Mouse (Mus musculus): ENCODE results near the gene Pcgf5.
A peak's percentile ranks its signal among the peaks of the same experiment; 100 is the strongest.

Pcgf5 gene

DNA sequence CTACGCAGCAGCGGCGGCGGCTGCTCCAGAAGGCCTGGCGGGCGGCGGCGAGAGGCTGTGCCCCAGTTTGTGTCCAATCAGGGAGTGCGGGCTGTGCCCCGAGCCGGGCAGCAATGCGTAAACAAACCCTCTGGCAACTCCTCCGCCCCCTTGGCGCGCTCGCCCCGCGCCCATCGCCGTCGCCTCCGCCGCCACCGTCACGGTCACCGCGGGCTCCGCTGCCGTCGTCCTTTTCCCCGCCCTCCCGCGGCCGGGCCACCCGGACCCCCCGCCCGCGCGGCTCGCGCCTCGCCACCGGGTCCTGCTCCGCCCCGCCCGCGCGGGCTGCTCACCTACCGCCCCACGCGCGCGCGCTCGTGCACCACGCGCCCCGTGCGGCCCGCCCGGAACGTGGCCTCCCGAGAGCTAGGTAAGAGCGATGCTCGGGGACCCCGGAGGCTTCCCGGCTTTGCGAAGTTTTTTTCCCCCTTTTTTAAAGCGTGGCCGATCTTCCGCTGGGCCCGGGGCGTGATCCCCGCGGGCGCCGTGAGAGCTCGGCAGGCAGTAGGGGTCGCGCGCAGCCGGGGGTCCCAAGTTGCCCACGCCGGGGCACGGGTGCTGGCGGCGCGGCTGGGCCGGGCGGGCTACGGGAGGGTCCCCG lies at the start of gene Pcgf5:
Gene Pcgf5 (plus strand): TSS at position 149 of the 640 bp plus-strand sequence.
- DNase-seq (ENCODE audit: low spot score), result no peak

DNA sequence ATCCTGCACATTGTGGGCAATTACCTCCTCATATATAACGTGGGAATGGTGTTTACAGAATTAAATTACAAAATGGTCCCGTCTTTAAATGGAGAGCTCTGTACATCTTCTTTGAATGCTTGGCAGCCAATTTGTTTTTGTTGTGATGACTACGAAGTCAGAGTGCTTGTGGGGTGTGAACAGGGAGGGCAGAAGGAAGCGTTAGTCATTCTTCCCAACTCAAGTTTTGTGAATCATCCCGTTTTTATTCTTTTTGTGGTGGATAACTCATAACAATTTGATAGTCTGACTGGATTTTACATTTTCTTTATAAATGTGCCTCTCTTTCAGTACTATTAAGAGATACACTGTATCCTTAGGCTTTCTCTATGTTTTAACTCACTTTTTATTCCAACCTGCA lies 42.6 kb upstream of the Pcgf5 start:
- no peak for DNase-seq (ENCODE audit: low spot score)

GRCm38 (mm10) chr19:36314010-36314409 lies 34.1 kb upstream of the Pcgf5 start:
- no peak for DNase-seq (ENCODE audit: low spot score)

DNA sequence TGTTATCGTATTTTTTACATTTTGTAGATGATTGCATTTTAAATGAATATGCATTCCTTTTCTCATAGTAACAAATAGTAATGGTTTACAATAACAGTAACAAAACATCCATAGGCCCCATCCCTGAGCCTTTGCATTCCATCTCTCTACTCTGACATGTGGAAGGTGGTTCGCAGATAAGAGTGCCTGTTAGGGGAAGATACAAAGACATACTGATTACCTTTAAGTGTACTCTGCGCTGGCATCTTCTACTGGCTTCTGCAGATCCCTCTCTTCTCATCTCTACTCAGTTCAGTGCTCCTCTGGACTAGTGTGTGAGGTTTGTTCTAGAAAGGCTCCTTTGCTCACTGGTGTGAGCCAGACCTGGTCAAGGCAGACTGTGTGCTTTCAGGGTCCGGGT lies 28.4 kb upstream of the Pcgf5 start:
- peak; percentile 58 for DNase-seq (ENCODE audit: low spot score)

DNA sequence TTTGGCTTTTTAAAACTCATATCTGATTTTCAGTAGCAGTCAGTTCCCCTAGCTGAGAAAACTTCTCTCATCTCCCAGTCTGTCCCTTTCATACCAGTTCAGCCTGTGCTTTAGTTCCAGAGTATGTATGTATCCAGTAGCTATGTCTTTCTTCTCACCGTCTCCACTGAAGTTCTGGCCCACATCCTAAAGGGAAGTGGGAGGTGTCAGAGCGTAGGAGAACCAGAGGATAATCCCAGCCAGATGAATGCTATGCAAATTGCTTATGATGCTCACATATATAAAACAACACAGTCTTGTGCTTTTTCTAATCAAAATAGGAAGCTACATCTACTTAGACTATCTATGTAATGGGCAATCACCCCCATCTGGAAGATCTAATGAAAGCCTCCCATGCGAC lies 27.0 kb upstream of the Pcgf5 start:
- no peak for DNase-seq (ENCODE audit: low spot score)

DNA sequence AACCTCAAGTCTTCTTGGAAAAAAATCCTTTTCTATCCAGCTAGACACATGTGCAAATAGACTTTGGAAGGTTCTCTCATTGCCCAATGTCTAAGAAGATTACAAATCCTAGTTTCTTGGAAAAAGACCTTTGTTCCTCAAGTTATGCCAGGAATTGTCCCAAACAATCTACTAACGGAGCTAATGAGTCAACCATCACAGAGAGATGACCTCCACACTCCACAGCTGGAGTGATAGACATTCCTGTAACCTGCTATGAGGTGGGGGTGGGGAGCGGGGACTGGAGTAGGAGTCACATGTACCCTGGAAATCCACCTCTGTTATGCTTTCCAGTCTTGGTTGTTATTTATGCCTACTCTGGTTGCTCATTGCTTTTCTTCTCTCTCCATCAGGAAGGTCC lies 24.8 kb upstream of the Pcgf5 start:
- DNase-seq (ENCODE audit: low spot score), result no peak

DNA sequence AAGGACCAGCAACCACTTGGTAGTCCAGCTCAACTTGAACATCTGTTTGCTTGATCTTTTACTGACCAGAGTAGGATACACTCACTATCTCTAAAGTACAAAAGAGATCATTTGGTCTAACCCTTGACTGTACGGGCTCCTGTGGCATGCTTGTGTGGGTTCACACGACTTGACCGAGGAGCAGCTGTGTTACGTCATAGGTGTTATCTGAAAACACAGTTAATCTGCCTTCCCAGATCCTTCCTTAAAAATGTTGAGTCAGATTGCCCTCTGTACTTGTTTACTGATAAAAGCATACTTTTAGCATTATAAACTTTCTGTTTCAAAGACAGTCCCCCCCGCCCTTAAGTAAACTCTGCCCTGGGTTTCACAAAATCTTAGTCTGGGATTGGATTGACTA lies 19.4 kb upstream of the Pcgf5 start:
- no peak for DNase-seq (ENCODE audit: low spot score)

GRCm38 (mm10) chr19:36347376-36347775 lies 733 bp upstream of the Pcgf5 start:
- no peak for DNase-seq (ENCODE audit: low spot score)

DNA sequence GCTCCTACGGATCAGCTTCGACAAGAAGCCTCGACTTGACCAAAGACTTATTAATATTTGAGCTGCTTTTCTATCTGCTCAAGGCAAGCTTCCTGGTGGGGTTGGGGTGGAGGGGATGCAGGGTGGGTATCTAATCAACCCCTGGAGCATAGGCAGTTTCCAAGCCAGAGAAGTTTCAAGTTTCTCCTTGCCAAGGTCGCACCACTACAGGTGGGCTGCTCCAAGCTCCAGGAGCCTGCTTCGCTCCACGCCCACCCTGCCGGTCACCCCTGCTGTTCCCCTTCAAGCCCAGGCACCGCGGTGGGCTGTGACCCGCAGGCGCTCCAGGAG lies 313 bp upstream of the Pcgf5 start:
- DNase-seq (ENCODE audit: low spot score), result no peak

DNA sequence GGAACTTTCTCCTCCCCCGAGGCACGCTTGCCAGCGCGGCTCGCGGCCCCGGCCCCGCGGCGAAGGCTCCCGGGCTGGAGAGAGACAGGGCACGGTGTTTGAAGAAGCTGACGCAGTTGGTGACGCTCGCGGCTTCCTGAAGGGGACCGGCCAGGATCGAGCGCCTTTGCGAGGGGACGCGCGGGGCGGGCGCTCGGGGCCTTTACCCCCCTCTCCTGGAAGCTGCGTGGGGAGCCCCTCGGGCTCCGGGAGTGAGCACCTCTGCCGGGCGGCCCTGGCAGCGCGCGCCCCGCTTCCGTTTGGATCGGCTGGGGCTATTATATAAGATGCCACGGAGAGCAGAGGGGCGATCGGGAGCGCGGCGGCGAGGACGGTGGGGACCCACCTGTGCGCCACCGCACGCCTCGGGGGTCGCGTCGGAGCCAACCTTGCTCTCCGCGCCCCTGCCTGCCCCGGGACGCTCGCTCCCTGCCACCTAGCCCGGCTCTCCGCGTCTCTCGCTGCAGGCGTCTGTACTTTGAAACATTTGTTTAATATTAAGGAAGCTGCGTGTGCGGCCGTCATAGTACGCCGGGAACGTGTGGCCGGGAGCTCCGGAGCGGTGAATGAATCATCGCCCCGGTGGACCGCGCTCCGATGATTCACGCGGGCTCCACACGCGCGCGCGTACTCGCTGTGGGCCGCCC lies 835 bp downstream of the Pcgf5 start:
- no peak for DNase-seq (ENCODE audit: low spot score)

DNA sequence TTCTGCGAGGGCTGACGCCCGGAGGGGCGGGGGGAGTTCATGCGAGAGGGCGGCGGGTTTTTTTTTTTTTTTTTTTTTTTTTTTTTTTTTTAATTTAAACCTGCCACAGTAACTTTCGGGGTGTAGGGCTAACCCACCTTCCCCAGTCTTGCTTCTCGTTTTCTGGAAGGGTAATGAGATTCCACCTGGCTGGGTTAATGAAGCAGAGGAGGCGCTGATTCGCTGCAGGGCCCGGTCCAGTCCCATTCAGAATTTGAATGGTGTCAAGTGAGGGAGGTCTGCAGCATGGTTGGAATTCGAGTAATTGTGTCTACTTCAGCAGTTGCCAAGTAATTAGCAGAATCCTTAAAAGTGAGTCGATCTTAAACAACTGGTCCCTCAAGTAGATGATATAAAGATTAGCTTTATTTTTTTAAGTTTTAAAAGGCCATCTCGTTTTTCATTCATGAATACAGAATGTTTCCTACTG lies 1.4 kb downstream of the Pcgf5 start:
- no peak for DNase-seq (ENCODE audit: low spot score)

- no peak for DNase-seq (ENCODE audit: low spot score)
Measured at GRCm38 (mm10) chr19:36350181-36350580, 2.1 kb downstream of the Pcgf5 start.

- no peak for DNase-seq (ENCODE audit: low spot score)
Measured at GRCm38 (mm10) chr19:36350870-36351269, 2.8 kb downstream of the Pcgf5 start.

GRCm38 (mm10) chr19:36362541-36362940 lies 14.4 kb downstream of the Pcgf5 start:
- DNase-seq (ENCODE audit: low spot score), result no peak

DNA sequence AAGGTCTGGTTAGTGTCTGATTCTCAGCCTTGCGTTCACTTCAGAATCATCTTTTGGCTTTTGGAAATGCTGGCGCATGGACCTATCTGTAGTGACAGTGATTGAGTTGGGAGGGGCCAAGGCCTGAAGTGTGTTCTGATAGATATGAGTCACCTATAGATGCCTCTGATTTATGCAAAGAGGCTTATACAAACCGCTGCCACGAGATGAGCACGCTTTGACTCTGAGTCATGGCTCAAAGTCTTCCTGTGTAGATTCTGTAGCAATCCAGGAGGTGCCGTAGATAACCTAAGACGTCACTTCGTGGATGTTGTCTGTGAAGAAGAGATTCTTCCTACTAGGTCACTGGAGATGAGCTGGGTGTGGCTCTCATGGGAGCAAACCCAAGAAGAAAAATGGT lies 16.6 kb downstream of the Pcgf5 start:
- DNase-seq (ENCODE audit: low spot score), result no peak

DNA sequence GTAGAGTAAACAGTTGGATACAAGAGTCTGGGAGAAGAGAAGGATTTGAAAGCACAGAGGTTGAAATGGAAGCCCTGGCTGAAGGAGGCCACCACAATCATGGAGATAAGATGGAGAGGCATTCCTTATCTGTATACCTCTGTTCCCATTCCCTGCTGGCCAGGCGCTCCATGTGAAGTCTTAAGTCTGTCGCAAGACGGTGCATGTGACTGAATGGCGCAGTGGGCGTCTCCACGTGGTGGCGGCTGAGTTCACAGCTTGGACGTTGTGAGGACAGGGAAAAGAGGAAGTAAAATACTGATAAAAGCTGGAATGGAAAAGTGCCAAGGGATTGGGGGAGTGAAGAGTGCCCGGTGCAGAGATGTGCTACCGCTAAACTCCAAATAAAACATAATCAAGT lies 23.4 kb downstream of the Pcgf5 start:
- no peak for DNase-seq (ENCODE audit: low spot score)

DNA sequence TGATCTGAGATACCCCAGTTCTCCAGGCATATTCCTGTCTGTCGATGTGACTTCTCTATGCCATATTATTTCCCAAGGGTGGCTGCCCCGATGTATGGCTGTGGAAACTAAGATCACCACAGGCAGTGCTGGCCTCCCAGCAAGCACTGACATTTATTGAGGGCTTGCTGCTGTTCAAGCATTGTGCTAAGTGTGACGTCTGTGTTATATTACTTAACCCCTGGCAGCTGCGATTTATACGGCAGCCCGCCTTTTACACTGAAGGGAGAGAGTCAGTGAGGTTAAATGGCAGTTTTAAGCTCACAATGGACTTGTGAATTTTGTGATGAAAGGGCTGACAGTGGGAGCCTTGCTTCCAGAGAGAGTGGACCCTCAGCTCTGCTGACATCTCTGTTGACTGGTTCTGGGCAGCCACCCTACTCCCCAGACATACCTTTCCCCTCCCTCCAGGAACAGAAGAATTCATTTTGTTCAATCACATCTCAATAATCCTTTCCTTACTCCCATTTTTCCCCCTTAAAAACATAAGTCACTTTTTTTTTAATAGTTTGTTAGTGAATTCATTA lies 25.0 kb downstream of the Pcgf5 start:
- DNase-seq (ENCODE audit: low spot score), result no peak

DNA sequence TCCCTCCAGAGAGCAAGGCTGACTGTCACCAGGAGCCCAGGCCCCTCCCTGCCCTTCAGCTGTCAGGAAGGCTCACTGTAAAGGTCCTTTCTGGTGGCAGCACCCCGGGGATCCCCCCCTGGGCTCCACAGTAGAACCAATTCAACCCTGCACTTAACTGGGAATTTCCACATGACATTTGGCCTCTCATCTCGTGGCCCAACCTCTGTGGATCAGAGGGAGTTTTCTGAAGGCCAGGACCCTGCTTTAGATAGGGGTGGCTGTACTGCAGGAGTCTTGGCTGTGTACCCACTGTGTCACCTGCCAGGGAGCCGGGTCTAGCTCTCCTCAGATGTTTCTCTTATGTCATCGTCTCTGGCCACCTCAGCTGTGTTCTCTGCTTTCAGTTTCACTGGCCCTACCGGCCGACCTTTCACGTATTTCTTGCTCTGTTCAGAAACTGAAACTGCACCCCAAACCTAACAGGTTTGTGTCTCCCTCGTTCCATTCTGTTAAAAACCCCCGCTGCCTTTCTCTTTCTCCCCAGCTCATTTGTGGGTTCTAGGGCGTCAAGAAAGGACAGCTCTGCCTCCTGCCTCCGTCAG lies 27.2 kb downstream of the Pcgf5 start:
- no peak for DNase-seq (ENCODE audit: low spot score)

DNA sequence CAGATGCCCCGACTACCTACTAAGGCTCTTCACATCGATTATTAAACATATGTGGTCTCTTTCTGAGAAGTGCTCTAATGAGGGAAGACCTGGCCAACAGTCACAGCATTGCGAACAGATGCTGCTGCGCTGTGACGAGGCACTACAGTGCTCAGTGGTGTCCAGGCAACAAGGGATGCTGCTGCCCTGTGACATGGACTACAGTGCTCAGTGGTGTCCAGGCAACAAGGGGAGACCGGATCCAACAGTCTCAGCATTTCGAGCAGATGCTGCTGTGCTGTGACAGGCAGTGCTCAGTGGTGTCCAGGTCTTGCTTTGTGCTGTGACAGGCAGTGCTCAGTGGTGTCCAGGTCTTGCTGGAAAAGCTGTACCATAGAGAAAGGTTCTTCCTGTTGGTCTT lies 29.6 kb downstream of the Pcgf5 start:
- no peak for DNase-seq (ENCODE audit: low spot score)

GRCm38 (mm10) chr19:36378511-36379232 lies 30.6 kb downstream of the Pcgf5 start:
- no peak for DNase-seq (ENCODE audit: low spot score)

GRCm38 (mm10) chr19:36382901-36383300 lies 34.8 kb downstream of the Pcgf5 start:
- DNase-seq (ENCODE audit: low spot score), result no peak

- no peak for DNase-seq (ENCODE audit: low spot score)
Measured at GRCm38 (mm10) chr19:36383977-36384376, 35.9 kb downstream of the Pcgf5 start.

DNA sequence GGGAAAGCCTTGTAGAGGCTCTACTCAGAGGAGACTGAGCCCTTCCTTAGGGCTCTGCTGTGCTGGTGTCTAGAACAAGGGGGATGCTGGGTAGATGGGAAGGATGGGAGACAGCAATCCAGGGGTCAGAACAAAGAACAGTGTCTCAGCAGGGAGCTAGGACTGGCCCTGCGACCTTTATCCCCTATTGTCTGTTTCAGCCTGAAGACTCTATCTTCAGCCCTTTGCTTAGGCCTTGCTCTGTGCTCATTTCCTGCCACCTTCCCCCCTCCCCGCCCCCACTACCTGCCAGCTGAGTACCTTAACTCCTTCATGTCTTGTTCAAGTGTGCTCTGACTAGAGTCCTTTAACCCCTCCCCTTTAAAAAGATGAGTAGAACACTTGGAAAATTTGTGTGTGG lies 36.3 kb downstream of the Pcgf5 start:
- no peak for DNase-seq (ENCODE audit: low spot score)

Measured in c-Kit-positive CD71-positive TER-119-positive erythroid progenitor cells, embryonic 14.5 days (primary cell).